Mouse (Mus musculus): Measurements from ENCODE around the gene Slc9a9.

Slc9a9 gene

GRCm38 (mm10) chr9:94945569-94946135 lies 275.9 kb downstream of the Slc9a9 start:
- no peak for DNase-seq (ENCODE audit: low read depth, low spot score)

- DNase-seq (ENCODE audit: low read depth, low spot score), result no peak
These were observed 277.5 kb downstream of the Slc9a9 start for GRCm38 (mm10) chr9:94947246-94947645.

- DNase-seq (ENCODE audit: low read depth, low spot score), result no peak
These were observed 281.0 kb downstream of the Slc9a9 start for GRCm38 (mm10) chr9:94950676-94951075.

DNA sequence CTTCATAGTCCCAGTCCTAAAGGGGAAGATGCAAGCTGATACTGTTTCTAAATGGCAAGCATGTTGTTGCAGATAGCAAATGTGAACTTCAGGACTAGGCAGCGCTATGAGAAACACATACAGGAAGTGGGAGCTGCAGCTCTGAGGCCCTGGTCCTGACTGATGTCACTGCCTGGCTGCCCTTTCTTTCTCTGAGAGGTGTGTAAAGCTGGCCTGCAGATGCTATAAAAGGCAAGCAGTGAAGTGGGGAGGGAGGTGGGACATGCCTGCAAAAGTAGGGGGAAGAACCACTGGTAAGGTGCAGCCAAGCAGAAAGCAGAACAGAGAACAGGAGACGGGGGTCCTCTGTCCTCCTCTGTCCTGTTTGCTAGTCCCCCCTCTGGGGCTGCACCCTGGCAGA lies 285.9 kb downstream of the Slc9a9 start:
- DNase-seq (ENCODE audit: low read depth, low spot score), result no peak

- DNase-seq (ENCODE audit: low read depth, low spot score), result no peak
These were observed 288.7 kb downstream of the Slc9a9 start for GRCm38 (mm10) chr9:94958382-94958781.

DNA sequence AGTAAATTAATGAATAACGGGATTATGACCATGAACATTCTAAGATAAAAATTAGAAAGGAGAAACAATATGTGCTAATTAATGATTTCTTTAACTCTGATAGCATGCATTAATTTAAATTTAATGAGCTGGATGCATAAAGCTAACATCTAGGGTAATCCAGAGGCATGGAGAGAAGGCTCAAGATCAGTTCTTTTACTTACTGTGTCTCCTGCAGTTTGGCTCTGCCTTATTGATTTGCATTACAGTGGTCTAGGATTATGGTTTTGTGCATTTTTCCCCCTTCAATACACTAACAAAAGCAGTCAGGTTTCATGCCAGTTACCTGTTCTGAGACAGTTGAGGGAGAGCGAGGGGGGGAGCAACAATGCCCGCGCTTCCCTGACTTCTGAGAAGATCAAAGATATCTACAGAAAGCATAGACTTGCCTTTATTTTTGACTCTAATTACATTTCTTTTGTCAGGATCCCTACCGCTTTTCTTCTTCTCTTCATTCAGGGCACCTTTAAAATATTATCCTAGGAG lies 298.9 kb downstream of the Slc9a9 start:
- no peak for DNase-seq (ENCODE audit: low read depth, low spot score)

DNA sequence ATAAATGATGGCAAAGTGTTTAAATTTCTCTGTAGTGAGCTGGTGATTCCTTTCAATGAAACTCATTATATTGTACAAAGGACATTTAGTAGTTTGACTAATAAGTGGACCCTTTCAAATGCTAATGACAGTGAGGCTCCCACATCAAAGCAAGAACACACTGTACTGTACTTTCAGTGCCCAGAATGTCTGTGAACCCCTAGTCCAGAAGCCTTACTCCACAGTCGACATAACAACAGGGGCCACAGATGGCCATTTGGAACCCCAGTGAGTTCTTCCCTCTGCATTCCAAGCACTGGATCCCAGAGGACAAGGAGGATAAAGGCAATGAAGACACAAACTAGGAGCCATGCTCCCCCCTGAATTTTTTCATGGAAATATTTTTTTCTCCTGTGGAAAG lies 299.4 kb downstream of the Slc9a9 start:
- DNase-seq (ENCODE audit: low read depth, low spot score), result no peak

- no peak for DNase-seq (ENCODE audit: low read depth, low spot score)
These were observed 302.3 kb downstream of the Slc9a9 start for GRCm38 (mm10) chr9:94972021-94972420.

GRCm38 (mm10) chr9:94972693-94973092 lies 303.0 kb downstream of the Slc9a9 start:
- DNase-seq (ENCODE audit: low read depth, low spot score), result no peak

- DNase-seq (ENCODE audit: low read depth, low spot score), result no peak
These were observed 306.5 kb downstream of the Slc9a9 start for GRCm38 (mm10) chr9:94976191-94976590.

DNA sequence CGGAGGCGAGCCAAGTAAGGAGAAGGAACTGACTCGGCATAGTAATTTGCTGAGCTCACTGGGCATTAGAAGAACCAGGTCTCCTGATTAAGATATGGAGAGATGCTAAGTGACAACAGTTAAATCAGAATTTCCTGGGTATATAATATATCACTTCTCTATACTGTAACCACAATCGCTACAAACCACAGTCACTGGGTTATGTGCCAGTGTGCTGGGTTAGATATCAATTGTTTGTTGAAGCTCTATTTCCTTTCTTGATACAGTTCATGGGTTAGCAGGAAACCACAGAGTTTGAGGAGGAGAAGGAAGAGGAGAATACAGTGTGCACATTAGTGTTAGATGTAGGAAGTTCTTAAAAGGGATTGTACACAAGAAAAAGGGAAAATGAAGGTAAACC lies 323.9 kb downstream of the Slc9a9 start:
- DNase-seq (ENCODE audit: low read depth, low spot score), result no peak

GRCm38 (mm10) chr9:95020136-95020706 lies 350.5 kb downstream of the Slc9a9 start:
- DNase-seq (ENCODE audit: low read depth, low spot score), result no peak

DNA sequence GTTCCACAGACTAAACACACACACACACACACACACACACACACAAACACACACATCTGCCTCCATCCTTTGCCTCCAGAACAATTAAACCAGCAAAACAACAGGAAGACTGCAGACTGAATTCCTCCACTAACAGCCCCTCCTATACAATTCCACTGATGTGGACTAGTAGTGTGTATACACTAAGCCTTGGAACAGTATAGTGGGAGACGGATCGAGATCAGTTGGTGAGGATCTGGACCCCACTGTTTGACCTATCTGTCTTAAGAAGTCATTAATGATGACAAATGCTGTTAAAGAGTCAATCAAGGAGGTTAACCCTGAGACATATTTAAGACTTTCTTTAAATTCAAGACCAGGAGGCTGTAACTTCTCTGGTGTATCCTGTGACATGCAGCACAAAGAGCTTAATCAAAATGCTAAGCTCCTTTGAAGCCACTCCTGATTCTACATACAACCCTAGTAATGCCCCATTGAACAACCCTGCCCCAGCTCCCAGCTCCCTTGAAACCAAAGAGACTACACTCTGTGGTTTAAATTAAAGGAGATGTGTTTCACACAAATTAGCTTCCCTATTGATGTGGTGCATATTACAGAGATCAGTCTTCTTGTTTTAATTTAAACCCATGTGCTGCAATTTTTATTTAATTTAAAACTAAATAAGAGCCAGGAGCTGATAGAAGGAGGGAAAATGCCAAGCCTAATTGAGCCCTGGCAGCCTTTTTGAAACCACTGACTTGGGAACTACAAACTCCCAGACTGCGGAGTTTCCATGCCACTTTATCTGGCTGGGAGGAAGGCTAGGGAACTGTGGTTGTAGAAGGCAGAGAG lies 364.6 kb downstream of the Slc9a9 start:
- no peak for DNase-seq (ENCODE audit: low read depth, low spot score)

DNA sequence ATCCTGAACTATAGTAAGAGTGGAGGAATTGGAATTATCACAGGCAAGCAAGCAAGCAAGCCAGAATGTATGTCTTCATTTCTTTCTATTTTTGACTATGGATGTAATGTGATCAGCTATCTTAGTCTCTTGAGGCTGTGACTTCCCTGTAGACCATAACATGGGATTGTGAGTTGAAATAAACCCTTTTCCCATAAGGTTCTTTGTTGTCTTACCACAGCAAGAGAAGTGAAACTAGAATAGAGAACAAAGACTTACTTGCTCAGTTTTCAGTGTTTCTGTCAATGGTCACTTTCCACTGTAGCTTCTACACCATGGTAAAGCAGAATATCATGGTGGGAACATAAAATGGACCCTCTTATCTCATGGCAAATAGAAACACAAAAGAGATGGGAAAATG lies 366.5 kb downstream of the Slc9a9 start:
- no peak for DNase-seq (ENCODE audit: low read depth, low spot score)

DNA sequence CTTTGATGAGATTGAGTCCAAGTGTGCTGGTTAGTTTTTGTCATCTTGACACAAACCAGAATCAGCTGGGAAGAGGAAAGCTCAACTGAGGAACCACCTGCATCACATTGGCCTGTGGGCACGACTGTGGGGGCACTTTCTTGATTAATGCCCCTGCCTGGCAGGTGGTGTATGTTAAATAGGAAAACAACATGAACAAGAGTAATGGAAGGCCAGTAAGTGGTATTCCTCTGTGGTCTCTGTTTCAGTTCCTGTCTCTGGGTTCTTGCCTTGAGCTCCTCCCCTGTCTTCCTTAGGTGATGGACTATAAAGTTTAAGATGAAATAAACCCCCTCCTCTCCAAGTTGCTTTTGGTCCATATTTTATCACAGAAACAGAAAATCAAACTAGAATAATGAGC lies 372.7 kb downstream of the Slc9a9 start:
- no peak for DNase-seq (ENCODE audit: low read depth, low spot score)

- DNase-seq (ENCODE audit: low read depth, low spot score), result no peak
These were observed 382.5 kb downstream of the Slc9a9 start for GRCm38 (mm10) chr9:95052160-95052559.

GRCm38 (mm10) chr9:95053183-95053582 lies 383.5 kb downstream of the Slc9a9 start:
- DNase-seq (ENCODE audit: low read depth, low spot score), result no peak

DNA sequence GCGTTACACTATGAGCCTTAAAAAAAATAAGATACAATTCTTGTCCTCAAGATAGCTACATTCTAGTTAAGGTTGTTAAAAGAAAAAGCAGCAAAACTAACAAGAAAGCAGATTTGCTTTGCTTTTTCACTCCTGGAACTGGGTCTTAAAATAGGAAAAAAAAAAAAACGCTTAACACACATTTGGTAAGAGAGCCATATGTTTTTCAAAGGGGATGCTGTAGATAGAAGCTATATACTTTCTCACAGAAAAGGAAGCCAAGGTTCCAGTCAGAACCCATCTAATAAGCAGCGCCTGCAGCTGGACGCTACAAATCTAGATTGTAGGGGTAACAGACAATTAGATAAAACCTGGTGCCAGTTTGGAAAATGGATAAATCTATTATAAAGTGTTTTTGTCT lies 386.1 kb downstream of the Slc9a9 start:
- no peak for DNase-seq (ENCODE audit: low read depth, low spot score)

DNA sequence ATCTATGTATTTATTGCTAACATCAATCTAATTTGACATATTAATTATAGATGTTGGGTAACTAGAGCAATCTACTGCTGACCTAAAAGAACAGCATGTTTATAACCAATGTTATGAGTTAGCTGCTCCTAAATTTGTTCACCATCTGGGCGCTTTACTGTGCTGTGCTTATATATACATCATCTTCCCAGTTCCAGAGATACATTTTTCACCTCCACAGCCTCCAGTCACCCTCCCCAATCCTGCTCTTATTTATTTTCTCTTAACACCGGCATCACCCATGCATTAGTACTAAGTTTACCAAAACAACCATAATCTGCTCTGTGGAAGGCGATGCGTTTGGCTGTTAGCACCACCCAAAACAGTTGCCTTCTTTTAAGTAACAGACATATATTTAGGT lies 391.0 kb downstream of the Slc9a9 start:
- no peak for DNase-seq (ENCODE audit: low read depth, low spot score)

DNA sequence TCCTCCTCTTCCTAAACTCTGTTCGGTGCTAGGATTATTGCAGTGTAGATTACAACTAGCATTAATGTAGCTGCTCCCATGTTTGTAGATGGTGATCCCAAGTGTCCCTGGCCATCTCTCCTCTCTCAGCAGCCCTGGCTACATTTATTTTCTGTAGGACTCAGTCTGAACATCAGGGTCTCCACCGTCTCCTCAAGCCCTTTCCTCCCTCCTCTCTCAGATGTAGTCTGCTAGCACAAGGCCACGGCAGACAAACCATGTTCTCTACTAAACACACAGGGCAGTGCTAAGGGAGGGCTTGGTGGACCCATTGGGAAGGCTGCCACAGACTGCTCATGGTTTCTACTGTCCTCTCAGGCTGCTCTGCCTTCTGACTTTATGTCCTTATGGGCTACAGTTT lies 397.3 kb downstream of the Slc9a9 start:
- no peak for DNase-seq (ENCODE audit: low read depth, low spot score)

DNA sequence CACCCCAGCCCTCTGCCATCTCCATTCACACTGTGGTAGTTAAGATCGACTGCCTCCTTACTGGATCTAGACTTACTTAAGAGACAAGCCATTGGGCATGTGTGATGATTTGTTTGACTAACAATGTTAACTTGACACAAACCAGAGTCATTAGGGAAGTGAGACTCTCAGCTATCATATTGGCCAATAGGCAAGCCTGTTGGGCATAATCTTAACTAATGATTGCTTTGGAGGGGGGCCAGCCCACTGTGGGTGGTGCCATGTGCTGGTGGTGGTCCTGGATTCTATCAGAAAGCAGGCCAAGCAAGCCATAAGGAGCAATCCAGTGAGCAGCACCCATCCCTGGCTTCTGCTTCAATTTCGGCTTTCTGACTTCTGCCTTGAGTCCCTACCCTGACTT lies 398.8 kb downstream of the Slc9a9 start:
- DNase-seq (ENCODE audit: low read depth, low spot score), result no peak

DNA sequence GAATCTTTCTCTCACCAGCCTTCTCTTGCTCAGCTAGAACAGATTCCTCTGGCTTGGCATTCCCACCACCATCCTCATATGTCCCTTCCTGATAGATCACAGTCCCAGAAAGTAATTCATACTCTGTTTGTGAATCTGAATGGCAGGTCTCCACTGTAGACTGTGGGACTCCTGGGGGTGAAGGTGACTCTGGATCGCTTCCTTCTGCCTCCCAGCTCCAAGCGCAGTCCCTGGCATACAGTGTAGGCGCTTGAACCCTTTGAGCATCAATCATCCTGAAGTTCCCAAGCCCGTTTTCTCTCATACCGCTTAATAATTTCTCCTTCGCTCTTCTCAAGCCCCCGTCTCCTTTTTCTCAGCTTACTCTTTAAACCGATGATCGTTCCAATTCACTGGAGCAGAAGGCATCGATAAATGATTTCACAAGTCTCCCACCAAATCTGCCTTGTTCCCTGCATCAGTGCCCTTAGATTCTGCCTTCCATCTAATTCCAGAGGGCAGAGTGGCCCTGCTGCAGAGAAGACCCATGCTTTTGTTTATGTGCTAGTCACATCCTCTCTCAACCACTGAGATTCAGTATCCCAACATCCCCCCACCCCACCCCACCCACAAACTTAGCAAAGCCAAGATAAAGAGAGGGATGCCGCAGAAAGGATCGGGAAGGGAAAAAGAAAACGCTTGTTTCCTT lies 401.3 kb downstream of the Slc9a9 start:
- no peak for DNase-seq (ENCODE audit: low read depth, low spot score)

Measured in forelimb bud, embryonic 11.5 days (tissue).